Mouse (Mus musculus): Measurements from ENCODE around the gene Cyp2c70.

DNA sequence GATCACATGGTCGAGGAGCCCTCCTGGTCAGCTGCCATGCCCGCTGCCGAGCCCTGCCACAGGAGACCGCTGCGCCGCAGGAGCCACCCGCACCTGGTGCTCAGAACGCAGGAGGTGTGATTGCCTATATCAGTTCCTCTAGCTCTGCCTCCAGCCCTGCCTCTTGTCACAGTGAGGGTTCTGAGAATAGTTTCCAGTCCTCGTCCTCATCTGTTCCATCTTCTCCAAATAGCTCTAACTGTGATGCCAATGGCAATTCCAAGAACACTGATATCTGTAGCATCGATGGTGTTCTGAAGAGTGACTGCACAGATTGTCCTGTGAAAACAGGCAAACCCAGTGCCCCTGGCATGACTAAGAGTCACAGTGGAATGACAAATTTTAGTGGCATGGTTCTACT is 3.5 kb upstream of the Cyp2c70 start:
- TF ChIP-seq POLR2A (IDR thresholded peaks at IDR 0.05; ENCODE audit: low read depth, low read length) = no peak
- no peak for TF ChIP-seq CTCF (IDR thresholded peaks at IDR 0.05; ENCODE audit: extremely low read depth, insufficient read length, insufficient replicate concordance, low read depth, low read length)

Data from small intestine, adult 2 months (tissue).